Mouse (Mus musculus) forebrain, embryonic 12.5 days (tissue): Measurements from ENCODE around the gene Gm10521. TPM values are rescaled to one million over a fixed set of nuclear protein-coding genes. Genes with fewer than 3 reads are reported as not detected.

Experiments used
- ATAC-seq: fragments of 200-750 bp; cut with Nextera tagmentation; 2 replicates; pipeline ENCODE4 v1.8.0; 2017; ENCODE audit warnings: moderate TSS enrichment; ENCODE audit not compliant: low FRiP score
- H3K27ac ChIP-seq: fragments of 300-500 bp; sonication (generic); 2 replicates; pipeline ENCODE4 v1.5.1; 2016; ENCODE audit warnings: mild to moderate bottlenecking
- H3K27me3 ChIP-seq: fragments of 300-500 bp; sonication (generic); 2 replicates; pipeline ENCODE4 v1.6.1; 2016; ENCODE audit warnings: mild to moderate bottlenecking
- H3K36me3 ChIP-seq: fragments of 300-500 bp; sonication (generic); replicated peaks from 2 replicates; pipeline ENCODE4 v1.6.1; 2016; ENCODE audit warnings: mild to moderate bottlenecking
- H3K4me1 ChIP-seq: fragments of 300-500 bp; sonication (generic); 2 replicates; pipeline ENCODE4 v1.6.1; 2016
- H3K4me2 ChIP-seq: fragments of 300-500 bp; sonication (generic); 2 replicates; pipeline ENCODE4 v1.6.1; 2016; ENCODE audit warnings: mild to moderate bottlenecking, moderate library complexity
- H3K4me3 ChIP-seq: fragments of 300-500 bp; sonication (generic); replicated peaks from 2 replicates; pipeline ENCODE4 v1.5.1; 2016; ENCODE audit warnings: mild to moderate bottlenecking
- H3K9ac ChIP-seq: fragments of 300-500 bp; sonication (generic); 2 replicates; pipeline ENCODE4 v1.6.1; 2016; ENCODE audit warnings: mild to moderate bottlenecking
- H3K9me3 ChIP-seq: fragments of 300-500 bp; sonication (generic); 2 replicates; pipeline ENCODE4 v1.6.1; 2016
- WGBS: fragments of 180-500 bp; shearing (Covaris S2); methylation state at CpG from one replicate; pipeline ENCODE4 v1.1.7; 2016; 5-methylcytosine and 5-hydroxymethylcytosine counted together
- polyA plus RNA-seq: library from polyadenylated mRNA; unstranded; fragments of >200 nt; fragmentation: Nextera tagmentation; extraction: Ambion mirVana; gene quantifications from 2 replicates; pipeline ENCODE4 v1.2.1, GENCODE M21; 2016

Gene Gm10521
- polyA plus RNA-seq, 1 experiment from 2014 or later = not detected

DNA sequence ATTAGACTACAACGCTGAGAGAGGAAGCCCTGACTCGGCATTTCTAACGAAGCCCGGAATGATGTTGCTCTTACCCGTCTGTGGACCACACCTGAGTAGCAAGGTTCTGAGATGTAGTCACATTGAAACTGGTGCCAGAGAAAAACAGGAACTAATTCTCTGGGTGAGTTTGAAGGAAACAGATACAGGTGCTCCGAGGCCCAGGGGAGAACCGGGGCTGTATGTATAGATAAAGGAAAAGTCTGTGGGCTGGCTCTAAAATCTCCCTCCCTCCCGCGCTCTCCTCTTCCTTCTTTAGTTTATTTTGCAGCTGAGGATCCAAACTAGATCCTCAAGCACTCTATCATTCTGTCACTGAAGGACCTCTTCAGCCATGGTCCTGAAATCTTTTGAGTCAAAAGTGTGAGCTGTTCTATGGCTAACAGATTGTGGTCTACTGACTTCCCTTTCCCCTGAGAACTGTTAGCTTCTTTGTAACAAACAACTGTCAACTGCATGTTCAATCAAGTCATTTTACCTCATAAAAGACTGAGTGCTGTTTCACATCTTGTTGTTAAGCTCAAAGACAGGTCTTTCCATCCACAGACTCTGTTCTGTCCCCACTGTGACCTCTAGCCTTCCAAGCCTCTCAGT is 25.6 kb downstream of the Gm10521 start:
- H3K27me3 ChIP-seq = no peaks in the 10 kb centered on the region
- no peak overlapping the region for H3K9ac ChIP-seq
- no peak overlapping the region for H3K4me3 ChIP-seq
- no peaks in the 10 kb centered on the region for H3K4me1 ChIP-seq
- H3K9me3 ChIP-seq = no peaks in the 10 kb centered on the region
- H3K4me2 ChIP-seq = no peak overlapping the region
- 91% methylated on average over 9 of the region's 9 CpGs for WGBS
- ATAC-seq = no peak
- no peaks in the 10 kb centered on the region for H3K36me3 ChIP-seq
- H3K27ac ChIP-seq = no peak overlapping the region

DNA sequence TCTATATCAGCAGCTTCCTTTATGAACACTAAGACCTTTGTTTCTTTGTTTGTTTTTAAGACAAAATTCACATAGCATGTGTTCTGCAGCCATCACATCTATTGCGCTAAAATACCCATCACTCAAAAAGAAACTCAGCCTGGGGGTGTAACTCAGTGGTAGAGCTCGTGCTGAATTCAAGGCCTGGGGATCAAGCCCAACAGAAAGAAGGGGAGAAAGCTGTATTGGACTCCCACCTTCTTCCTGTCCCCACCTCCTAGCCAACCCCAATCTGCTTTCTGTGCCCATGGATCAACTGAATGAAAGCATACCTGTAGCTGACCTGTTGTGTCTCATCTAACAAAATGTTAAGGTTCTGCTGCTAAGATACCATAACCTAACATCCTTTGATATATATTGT is 26.2 kb downstream of the Gm10521 start:
- no peaks in the 10 kb centered on the region for H3K27me3 ChIP-seq
- no peak for ATAC-seq
- H3K9me3 ChIP-seq = no peaks in the 10 kb centered on the region
- no peak overlapping the region for H3K27ac ChIP-seq
- H3K4me3 ChIP-seq = no peak overlapping the region
- H3K9ac ChIP-seq = no peak overlapping the region
- no peak overlapping the region for H3K4me2 ChIP-seq
- no peaks in the 10 kb centered on the region for H3K4me1 ChIP-seq
- no peaks in the 10 kb centered on the region for H3K36me3 ChIP-seq
- 78% methylated on average over 2 of the region's 2 CpGs for WGBS

DNA sequence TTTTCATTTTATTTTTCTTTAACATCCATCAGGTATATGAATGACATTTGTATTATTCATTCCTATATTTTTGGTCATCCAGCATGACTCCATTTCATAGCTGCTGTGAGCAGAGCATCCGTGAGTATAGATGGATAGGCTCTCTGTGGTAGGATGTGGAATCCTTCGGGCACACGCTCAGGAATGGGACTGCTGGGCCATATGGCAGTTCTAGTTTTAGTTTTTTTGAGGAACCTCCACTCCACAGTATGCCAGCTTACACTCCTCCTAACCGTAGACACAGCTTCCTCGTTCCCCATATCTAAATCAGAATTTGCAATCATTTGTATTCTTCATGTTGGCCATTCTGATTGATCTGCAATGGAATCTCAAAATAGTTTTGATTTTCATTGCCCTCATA is 27.4 kb downstream of the Gm10521 start:
- Histone ChIP-seq H3K4me1 (no peaks in the 10 kb centered on the region), H3K9ac (no peak overlapping the region), H3K27ac (no peak overlapping the region), H3K4me3 (no peak overlapping the region), H3K27me3 (no peaks in the 10 kb centered on the region), H3K4me2 (no peak overlapping the region), H3K9me3 (no peaks in the 10 kb centered on the region), H3K36me3 (no peaks in the 10 kb centered on the region)
- ATAC-seq = no peak
- 93% methylated on average over 5 of the region's 5 CpGs for WGBS

DNA sequence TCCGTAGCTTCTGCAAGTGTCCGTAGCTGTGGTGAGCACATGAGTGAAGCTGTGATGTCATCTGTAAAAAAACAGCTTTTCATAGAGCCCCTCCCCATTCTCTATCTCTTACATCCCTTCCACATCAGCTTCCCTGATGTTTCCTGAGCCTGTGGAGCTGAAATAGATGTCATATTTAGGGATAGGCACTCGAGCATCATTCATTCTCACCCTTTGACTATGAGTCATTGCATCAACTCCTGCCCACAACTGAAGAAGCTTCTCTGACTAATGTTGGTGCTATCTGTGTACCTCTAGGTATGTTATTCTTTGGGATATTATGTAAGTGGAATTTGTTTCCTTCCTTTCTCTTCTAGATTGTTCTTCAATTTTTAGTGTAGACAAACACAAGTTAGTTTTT is 29.4 kb downstream of the Gm10521 start:
- Histone ChIP-seq H3K27me3 (no peaks in the 10 kb centered on the region), H3K4me2 (no peak overlapping the region), H3K4me3 (no peak overlapping the region), H3K27ac (no peak overlapping the region), H3K9ac (no peak overlapping the region), H3K36me3 (no peaks in the 10 kb centered on the region), H3K9me3 (no peaks in the 10 kb centered on the region), H3K4me1 (no peaks in the 10 kb centered on the region)
- ATAC-seq = no peak
- WGBS = 84% methylated on average over 3 of the region's 3 CpGs

DNA sequence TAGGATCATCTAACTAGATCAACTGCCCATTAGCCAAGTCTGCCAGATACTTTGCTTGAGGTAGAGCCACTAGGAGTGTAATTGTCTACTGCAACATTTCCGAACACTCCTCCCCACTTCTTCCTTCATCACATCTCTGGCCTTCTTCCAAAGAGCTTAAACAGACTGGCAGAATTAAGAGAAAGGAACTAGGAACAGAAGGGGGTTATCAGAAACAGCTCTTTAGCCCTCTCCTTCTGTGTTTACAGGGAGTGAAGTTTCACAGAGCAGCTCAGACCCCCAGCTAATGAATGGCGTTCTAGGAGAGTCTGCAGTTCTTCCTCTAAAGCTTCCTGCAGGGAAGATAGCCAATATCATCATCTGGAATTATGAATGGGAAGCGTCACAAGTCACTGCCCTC is 38.4 kb downstream of the Gm10521 start:
- Histone ChIP-seq H3K9me3 (no peaks in the 10 kb centered on the region), H3K4me1 (no peaks in the 10 kb centered on the region), H3K9ac (no peak overlapping the region), H3K27me3 (no peaks in the 10 kb centered on the region), H3K36me3 (no peaks in the 10 kb centered on the region), H3K4me2 (no peak overlapping the region), H3K4me3 (no peak overlapping the region), H3K27ac (no peak overlapping the region)
- 77% methylated on average over 3 of the region's 3 CpGs for WGBS
- no peak for ATAC-seq

DNA sequence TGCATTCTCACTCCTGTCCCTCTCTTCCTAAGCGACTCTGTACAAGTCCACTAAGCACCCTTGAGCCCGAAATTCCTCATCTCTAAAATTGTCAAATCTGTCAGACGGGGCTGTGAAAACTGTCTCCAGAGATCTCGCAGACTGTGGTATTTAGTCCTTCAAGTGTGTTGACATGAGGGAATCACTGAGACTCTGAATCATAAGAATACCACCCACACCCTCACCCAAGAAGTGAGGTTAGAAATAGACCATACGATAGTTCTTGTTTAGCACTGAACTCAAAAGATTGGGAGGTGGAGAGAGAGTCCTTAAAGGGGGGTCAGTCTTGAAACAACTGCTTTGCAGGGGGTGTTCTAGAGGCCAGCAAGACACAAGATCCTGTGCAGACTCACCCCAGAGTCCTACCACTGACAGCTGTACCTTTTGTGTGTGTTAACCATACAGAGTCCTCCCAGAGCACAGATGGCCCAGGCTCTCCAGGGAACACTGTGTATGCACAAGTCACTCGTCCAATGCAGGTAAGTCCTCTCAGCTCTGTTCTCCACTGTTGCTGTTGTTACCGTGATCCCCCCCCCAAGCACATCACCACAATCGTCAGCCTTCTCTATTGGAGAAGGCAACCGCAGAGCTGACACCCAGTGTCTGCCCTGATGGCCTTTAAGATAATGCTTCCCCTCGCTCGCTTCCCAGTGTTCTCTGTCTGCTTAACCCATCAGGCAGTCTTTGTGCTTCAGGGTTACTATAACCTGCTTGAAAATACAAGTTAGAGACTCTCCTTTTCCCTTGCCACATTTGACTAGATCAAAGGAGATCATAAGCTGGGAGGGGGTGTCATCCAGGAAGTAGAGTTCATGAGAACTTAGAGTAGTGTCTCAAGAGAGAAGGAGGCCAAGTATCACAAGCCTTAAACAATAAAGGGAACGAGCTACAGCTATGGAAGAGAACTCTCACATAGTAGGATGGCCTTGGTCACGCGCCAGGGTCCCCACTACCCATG is 43.8 kb downstream of the Gm10521 start:
- WGBS = 84% methylated on average over 14 of the region's 14 CpGs

DNA sequence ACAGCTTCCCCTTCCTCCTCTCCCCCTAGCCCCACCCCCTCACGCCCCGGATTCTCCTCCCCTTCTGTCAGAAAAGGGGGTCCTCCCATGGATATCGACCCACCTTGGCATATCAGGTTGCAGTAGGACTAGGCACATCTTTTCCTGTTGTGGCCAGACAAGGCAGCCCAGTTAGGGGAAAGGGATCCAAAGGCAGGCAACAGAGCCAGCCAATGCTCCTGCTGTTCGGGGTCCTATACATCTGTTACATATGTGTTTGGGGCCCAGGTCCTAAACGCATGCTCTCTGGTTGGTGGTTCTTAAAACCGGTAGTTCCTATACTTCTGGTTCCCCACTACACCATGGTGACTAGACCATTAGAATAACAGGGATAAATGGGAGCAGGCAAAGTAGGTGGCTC is 45.2 kb downstream of the Gm10521 start:
- WGBS = 79% methylated on average over 6 of the region's 6 CpGs
- no peak overlapping the region for H3K4me2 ChIP-seq
- H3K4me3 ChIP-seq = no peak overlapping the region
- H3K9me3 ChIP-seq = no peaks in the 10 kb centered on the region
- no peak for ATAC-seq
- H3K27me3 ChIP-seq = no peaks in the 10 kb centered on the region
- H3K9ac ChIP-seq = no peak overlapping the region
- 0 out of 2 replicates have a peak, but pooled peaks cover 3% of the 10 kb centered on the region for H3K4me1 ChIP-seq
- H3K27ac ChIP-seq = no peak overlapping the region
- H3K36me3 ChIP-seq = no peaks in the 10 kb centered on the region

More for the DNA sequence above, 43.8 kb downstream of the Gm10521 start:
- H3K36me3 ChIP-seq = no peaks in the 10 kb centered on the region
- no peak overlapping the region for H3K27ac ChIP-seq
- no peak overlapping the region for H3K4me3 ChIP-seq
- H3K4me1 ChIP-seq = 0 out of 2 replicates have a peak, but pooled peaks cover 3% of the 10 kb centered on the region
- no peak overlapping the region for H3K4me2 ChIP-seq
- H3K27me3 ChIP-seq = no peaks in the 10 kb centered on the region
- H3K9ac ChIP-seq = no peak overlapping the region
- no peak for ATAC-seq
- H3K9me3 ChIP-seq = no peaks in the 10 kb centered on the region

DNA sequence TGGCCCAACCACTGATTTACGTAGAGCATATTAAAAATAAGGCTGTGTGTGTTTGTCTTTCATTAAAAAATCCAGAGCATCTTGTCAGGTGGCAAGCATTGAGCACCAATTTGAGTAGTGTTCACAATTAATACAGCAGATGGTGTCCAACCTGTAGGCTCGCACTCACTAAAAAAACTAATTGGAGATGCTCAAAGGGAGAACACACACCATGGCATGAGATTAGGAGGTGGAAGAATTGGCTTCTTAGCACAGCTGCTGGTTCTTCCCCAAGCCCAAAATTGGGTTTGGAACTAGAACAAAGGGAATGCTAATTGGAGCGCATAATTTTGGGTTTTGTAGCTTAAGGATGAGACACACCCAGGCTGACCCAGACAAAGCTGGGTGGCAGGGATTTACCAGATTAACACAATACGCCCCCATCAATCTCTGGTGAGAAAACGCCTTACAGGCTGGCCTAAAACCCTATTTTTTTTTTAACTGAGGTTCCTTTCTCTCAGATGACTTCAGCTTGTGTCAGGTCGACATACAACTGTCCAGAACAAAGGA is 51.1 kb downstream of the Gm10521 start:
- no peak overlapping the region for H3K4me2 ChIP-seq
- no peak for ATAC-seq
- no peak overlapping the region for H3K4me3 ChIP-seq
- no peaks in the 10 kb centered on the region for H3K27me3 ChIP-seq
- H3K4me1 ChIP-seq = no peaks in the 10 kb centered on the region
- no peaks in the 10 kb centered on the region for H3K9me3 ChIP-seq
- H3K9ac ChIP-seq = no peak overlapping the region
- H3K36me3 ChIP-seq = no peaks in the 10 kb centered on the region
- H3K27ac ChIP-seq = no peak overlapping the region
- WGBS = 45% methylated on average over 6 of the region's 6 CpGs

Other genes with a start within 250 kb of the Gm10521 start
- not detected in 2 replicates for gene Slamf7, start 242.6 kb upstream of the Gm10521 start, polyA plus RNA-seq
- 0.62 and 0.79 TPM in 2 replicates for gene Cd48, start 213.7 kb upstream of the Gm10521 start, polyA plus RNA-seq
- 0.20 and 0.22 TPM in 2 replicates for gene Slamf1, start 128.5 kb upstream of the Gm10521 start, polyA plus RNA-seq
- 0.32 and 0.52 TPM in 2 replicates for gene Cd84, start 56.0 kb upstream of the Gm10521 start, polyA plus RNA-seq
- not detected in 2 replicates for gene Slamf6, start 21.9 kb downstream of the Gm10521 start, polyA plus RNA-seq
- gene Vangl2, start 132.8 kb downstream of the Gm10521 start, polyA plus RNA-seq = 61.9 and 63.2 TPM in 2 replicates
- 9.0 and 9.8 TPM in 2 replicates for gene Nhlh1, start 161.9 kb downstream of the Gm10521 start, polyA plus RNA-seq
- 199 and 222 TPM in 2 replicates for gene Copa, start 186.9 kb downstream of the Gm10521 start, polyA plus RNA-seq
- gene Ncstn, start 187.1 kb downstream of the Gm10521 start, polyA plus RNA-seq = 107 and 111 TPM in 2 replicates
- gene Pex19, start 231.1 kb downstream of the Gm10521 start, polyA plus RNA-seq = 157 and 162 TPM in 2 replicates